Mouse (Mus musculus) heart, embryonic 13.5 days (tissue): Measurements from ENCODE around the gene Ruvbl2. TPM values are rescaled to one million over a fixed set of nuclear protein-coding genes. Genes with fewer than 3 reads are reported as not detected.
"Not testable (repeated sequence)": the region's sequence is repeated elsewhere in the genome, so short reads cannot be mapped to it uniquely, and the experiment has no call there.

ENCODE experiments used
- ATAC-seq: fragments of 200-750 bp; cut with Nextera tagmentation; 2 replicates; pipeline ENCODE4 v1.8.0; 2017; ENCODE audit warnings: moderate TSS enrichment; ENCODE audit not compliant: insufficient number of reproducible peaks, low FRiP score, low TSS enrichment; ENCODE audit errors: extremely low read depth
- H3K27ac ChIP-seq: fragments of 300-500 bp; sonication (generic); replicated peaks from 2 replicates; pipeline ENCODE4 v1.5.1; 2015; ENCODE audit warnings: moderate library complexity, mild to moderate bottlenecking, inconsistent platforms
- H3K27me3 ChIP-seq: fragments of 300-500 bp; sonication (generic); replicated peaks from 2 replicates; pipeline ENCODE4 v1.6.1; 2015; ENCODE audit warnings: mild to moderate bottlenecking, inconsistent platforms
- H3K36me3 ChIP-seq: fragments of 300-500 bp; sonication (generic); 2 replicates; pipeline ENCODE4 v1.6.1; 2015; ENCODE audit warnings: mild to moderate bottlenecking, inconsistent platforms
- H3K4me1 ChIP-seq: fragments of 300-500 bp; sonication (generic); 2 replicates; pipeline ENCODE4 v1.6.1; 2015; ENCODE audit warnings: inconsistent platforms
- H3K4me2 ChIP-seq: fragments of 300-500 bp; sonication (generic); 2 replicates; pipeline ENCODE4 v1.6.1; 2015; ENCODE audit warnings: inconsistent platforms, mild to moderate bottlenecking, moderate library complexity
- H3K4me3 ChIP-seq: fragments of 300-500 bp; sonication (generic); 2 replicates; pipeline ENCODE4 v1.5.1; 2015; ENCODE audit warnings: moderate library complexity, mild to moderate bottlenecking, inconsistent platforms
- H3K9ac ChIP-seq: fragments of 300-500 bp; sonication (generic); 2 replicates; pipeline ENCODE4 v1.6.1; 2015; ENCODE audit warnings: inconsistent platforms, mild to moderate bottlenecking, moderate library complexity
- H3K9me3 ChIP-seq: fragments of 300-500 bp; sonication (generic); 2 replicates; pipeline ENCODE4 v1.6.1; 2016; ENCODE audit warnings: inconsistent platforms
- WGBS: fragments of 180-500 bp; shearing (Covaris S2); methylation state at CpG from one replicate; pipeline ENCODE4 v1.1.7; 2015; ENCODE audit warnings: mixed read lengths; 5-methylcytosine and 5-hydroxymethylcytosine counted together
- polyA plus RNA-seq: library from polyadenylated mRNA; unstranded; fragments of >200 nt; fragmentation: Nextera tagmentation; extraction: Ambion mirVana; gene quantifications from 2 replicates; pipeline ENCODE4 v1.2.1, GENCODE M21; 2015

Ruvbl2 gene
- polyA plus RNA-seq, 1 experiment from 2014 or later, result 80.6 TPM

GRCm38 (mm10) chr7:45475291-45475969 is 37.5 kb upstream of the Ruvbl2 start:
- H3K4me1 ChIP-seq, result peaks cover 7% of the 10 kb centered on the region; the same call in 1 of the 2 replicates
- ATAC-seq, result peak; percentile 39; the same call in 1 of the 2 replicates
- H3K4me2 ChIP-seq, result peak overlapping the region; percentile 63
- 0 out of 2 replicates have a peak, but pooled peaks cover 6% of the 10 kb centered on the region for H3K36me3 ChIP-seq
- no peaks in the 10 kb centered on the region for H3K9me3 ChIP-seq
- no peak overlapping the region for H3K27ac ChIP-seq
- 55% methylated on average over 16 of the region's 16 CpGs for WGBS
- peak overlapping the region; percentile 41 for H3K4me3 ChIP-seq
- no peaks in the 10 kb centered on the region for H3K27me3 ChIP-seq
- peak overlapping the region; percentile 79 for H3K9ac ChIP-seq

- Histone ChIP-seq H3K27ac (no peak overlapping the region), H3K9ac (peak overlapping the region; percentile 20; the same call in 1 of the 2 replicates), H3K4me2 (no peak overlapping the region), H3K4me3 (no peak overlapping the region), H3K4me1 (peaks cover 15% of the 10 kb centered on the region), H3K27me3 (no peaks in the 10 kb centered on the region), H3K36me3 (0 out of 2 replicates have a peak, but pooled peaks cover 4% of the 10 kb centered on the region), H3K9me3 (no peaks in the 10 kb centered on the region)
- WGBS, result 3% methylated on average over 3 of the region's 3 CpGs
- no peak for ATAC-seq
Measured at GRCm38 (mm10) chr7:45470869-45471268, 33.0 kb upstream of the Ruvbl2 start.

DNA sequence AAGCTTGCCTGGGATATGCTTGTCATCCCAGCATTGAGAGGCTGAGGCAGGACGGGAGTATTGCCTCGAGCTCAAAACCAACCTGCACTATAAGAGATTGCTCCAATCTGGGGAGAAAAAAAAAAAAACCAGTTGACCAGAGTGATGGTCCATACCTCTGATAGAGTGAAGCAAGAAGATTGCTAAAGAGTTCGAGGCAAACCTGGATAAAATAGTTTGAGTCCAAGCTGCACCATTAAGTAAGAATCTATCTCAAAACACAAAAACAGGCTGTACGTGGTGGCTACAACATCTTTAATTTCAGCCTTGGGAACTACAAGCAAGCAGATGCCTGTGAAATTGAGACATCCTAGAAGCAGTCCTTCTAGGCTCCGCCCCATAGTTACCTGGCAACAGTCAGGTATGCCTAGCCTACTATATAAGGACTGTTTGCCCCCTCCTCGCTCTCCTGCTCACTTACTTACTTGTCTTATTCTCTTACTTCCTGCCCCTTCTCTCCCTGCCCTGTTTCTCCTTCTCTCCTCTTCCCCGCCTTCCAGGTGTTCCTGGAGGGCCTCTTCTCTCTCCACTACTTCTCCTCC is 29.3 kb upstream of the Ruvbl2 start:
- H3K27ac ChIP-seq, result no peak overlapping the region
- peak overlapping the region; percentile 76 for H3K9ac ChIP-seq
- peak overlapping the region; percentile 69 for H3K4me3 ChIP-seq
- no peaks in the 10 kb centered on the region for H3K9me3 ChIP-seq
- WGBS, result 38% methylated on average over 7 of the region's 7 CpGs
- ATAC-seq, result no peak
- H3K27me3 ChIP-seq, result no peaks in the 10 kb centered on the region
- H3K4me2 ChIP-seq, result peak overlapping the region; percentile 90
- peaks cover 34% of the 10 kb centered on the region for H3K36me3 ChIP-seq
- H3K4me1 ChIP-seq, result peaks cover 22% of the 10 kb centered on the region

GRCm38 (mm10) chr7:45466283-45467089 is 28.6 kb upstream of the Ruvbl2 start, which contains the start of gene Bax:
Gene Bax, minus strand, starts transcription at chr7:45466898.
- Histone ChIP-seq H3K9ac (peak within 1 kb of the TSS; percentile 93), H3K4me3 (peak within 1 kb of the TSS; percentile 69), H3K4me2 (peak within 1 kb of the TSS; percentile 90), H3K27me3 (no peaks in the 10 kb centered on the region), H3K9me3 (no peaks in the 10 kb centered on the region), H3K36me3 (peaks cover 41% of the 10 kb centered on the region), H3K27ac (peak within 1 kb of the TSS; percentile 65), H3K4me1 (peaks cover 27% of the 10 kb centered on the region)
- peak; percentile 75 for ATAC-seq
- WGBS, result under 1% methylated on average over 58 of the region's 58 CpGs

- Histone ChIP-seq H3K4me1 (peaks cover 33% of the 10 kb centered on the region), H3K9ac (peak overlapping the region; percentile 93), H3K4me3 (peak overlapping the region; percentile 69), H3K4me2 (peak overlapping the region; percentile 90), H3K27me3 (no peaks in the 10 kb centered on the region), H3K36me3 (peaks cover 42% of the 10 kb centered on the region), H3K27ac (no peak overlapping the region), H3K9me3 (no peaks in the 10 kb centered on the region)
- ATAC-seq, result no peak
- WGBS, result 69% methylated on average over 9 of the region's 9 CpGs
Measured at GRCm38 (mm10) chr7:45465549-45465948, 27.7 kb upstream of the Ruvbl2 start.

DNA sequence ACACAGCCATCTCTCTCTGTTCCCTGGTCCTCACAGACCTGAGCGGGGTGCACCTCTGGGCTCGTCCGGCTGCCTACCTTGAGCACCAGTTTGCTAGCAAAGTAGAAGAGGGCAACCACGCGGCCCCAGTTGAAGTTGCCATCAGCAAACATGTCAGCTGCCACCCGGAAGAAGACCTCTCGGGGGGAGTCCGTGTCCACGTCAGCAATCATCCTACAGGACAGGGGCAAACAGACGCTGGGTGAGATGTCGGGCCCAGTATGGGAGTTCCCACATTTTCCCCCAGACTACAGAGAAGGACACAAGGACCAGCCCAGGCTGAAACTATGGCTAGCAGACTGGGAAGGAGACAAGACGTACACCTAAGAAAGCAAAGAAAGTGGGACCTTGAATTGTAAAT is 27.2 kb upstream of the Ruvbl2 start:
- Histone ChIP-seq H3K27ac (no peak overlapping the region), H3K36me3 (peaks cover 42% of the 10 kb centered on the region), H3K9me3 (no peaks in the 10 kb centered on the region), H3K9ac (no peak overlapping the region), H3K27me3 (no peaks in the 10 kb centered on the region), H3K4me2 (peak overlapping the region; percentile 90), H3K4me1 (peaks cover 37% of the 10 kb centered on the region), H3K4me3 (peak overlapping the region; percentile 69)
- WGBS, result 92% methylated on average over 12 of the region's 12 CpGs
- ATAC-seq, result no peak

GRCm38 (mm10) chr7:45463987-45464778 is 26.3 kb upstream of the Ruvbl2 start:
- H3K27ac ChIP-seq, result no peak overlapping the region
- peaks cover 39% of the 10 kb centered on the region for H3K4me1 ChIP-seq
- H3K9ac ChIP-seq, result no peak overlapping the region
- no peak overlapping the region for H3K4me2 ChIP-seq
- peaks cover 42% of the 10 kb centered on the region for H3K36me3 ChIP-seq
- WGBS, result 93% methylated on average over 7 of the region's 7 CpGs
- no peak for ATAC-seq
- H3K9me3 ChIP-seq, result no peaks in the 10 kb centered on the region
- H3K4me3 ChIP-seq, result no peak overlapping the region
- H3K27me3 ChIP-seq, result no peaks in the 10 kb centered on the region

GRCm38 (mm10) chr7:45462868-45463267 is 25.0 kb upstream of the Ruvbl2 start:
- 80% methylated on average over 4 of the region's 4 CpGs for WGBS
- H3K4me3 ChIP-seq, ATAC-seq, H3K4me2 ChIP-seq, H3K27me3 ChIP-seq, H3K9me3 ChIP-seq, H3K9ac ChIP-seq, H3K27ac ChIP-seq: not testable (repeated sequence)
- peaks cover 51% of the 10 kb centered on the region for H3K36me3 ChIP-seq
- H3K4me1 ChIP-seq, result peaks cover 46% of the 10 kb centered on the region

- H3K27ac ChIP-seq, result no peak overlapping the region
- WGBS, result 78% methylated on average over 4 of the region's 4 CpGs
- no peak for ATAC-seq
- peaks cover 57% of the 10 kb centered on the region for H3K36me3 ChIP-seq
- H3K4me2 ChIP-seq, result peak overlapping the region; percentile 69
- H3K9ac ChIP-seq, result no peak overlapping the region
- no peaks in the 10 kb centered on the region for H3K9me3 ChIP-seq
- H3K4me1 ChIP-seq, result peaks cover 51% of the 10 kb centered on the region
- H3K27me3 ChIP-seq, result no peaks in the 10 kb centered on the region
- H3K4me3 ChIP-seq, result no peak overlapping the region
Measured at GRCm38 (mm10) chr7:45462325-45462724, 24.4 kb upstream of the Ruvbl2 start.

DNA sequence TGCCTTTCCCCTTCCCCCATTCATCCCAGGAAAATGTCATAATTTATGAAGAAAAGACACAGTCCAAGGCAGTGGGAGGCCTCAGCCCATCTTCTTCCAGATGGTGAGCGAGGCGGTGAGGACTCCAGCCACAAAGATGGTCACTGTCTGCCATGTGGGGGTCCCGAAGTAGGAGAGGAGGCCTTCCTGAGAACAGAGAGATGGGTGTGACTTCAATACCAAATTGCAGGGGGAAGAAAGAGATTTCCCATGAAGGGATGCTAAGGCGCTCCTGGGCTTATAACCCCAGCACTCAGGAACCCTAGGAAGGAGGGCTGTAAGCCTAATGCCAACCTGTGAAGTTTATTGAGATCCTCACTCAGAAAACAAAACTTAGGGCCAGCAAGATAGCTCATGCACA is 23.9 kb upstream of the Ruvbl2 start:
- Histone ChIP-seq H3K27me3 (no peaks in the 10 kb centered on the region), H3K4me1 (peaks cover 53% of the 10 kb centered on the region), H3K9ac (peak overlapping the region; percentile 50; the same call in 1 of the 2 replicates), H3K36me3 (peaks cover 62% of the 10 kb centered on the region), H3K9me3 (no peaks in the 10 kb centered on the region), H3K4me2 (peak overlapping the region; percentile 69), H3K4me3 (peak overlapping the region; percentile 25), H3K27ac (peak overlapping the region; percentile 96)
- WGBS, result 84% methylated on average over 4 of the region's 4 CpGs
- no peak for ATAC-seq
